Mouse (Mus musculus) 3134 (cell line): ENCODE data around the gene Cdkal1.

ENCODE experiments used
- DNase-seq: peaks from one replicate; pipeline ENCODE4 v3.0.0-alpha.2; 2011; ENCODE audit warnings: low spot score; ENCODE audit not compliant: insufficient read length; ENCODE audit errors: extremely low read depth

Gene Cdkal1

GRCm38 (mm10) chr13:29364901-29365625 lies 490.4 kb downstream of the Cdkal1 start:
- no peak for DNase-seq

GRCm38 (mm10) chr13:29364009-29364408 lies 491.5 kb downstream of the Cdkal1 start:
- DNase-seq, result no peak

GRCm38 (mm10) chr13:29361842-29362241 lies 493.6 kb downstream of the Cdkal1 start:
- DNase-seq, result no peak

- DNase-seq, result no peak
Observed at GRCm38 (mm10) chr13:29360899-29361298, 494.6 kb downstream of the Cdkal1 start.

- no peak for DNase-seq
Observed at GRCm38 (mm10) chr13:29359341-29359740, 496.1 kb downstream of the Cdkal1 start.

- DNase-seq, result no peak
Observed at GRCm38 (mm10) chr13:29357483-29357882, 498.0 kb downstream of the Cdkal1 start.

- DNase-seq, result no peak
Observed at GRCm38 (mm10) chr13:29356158-29356485, 499.4 kb downstream of the Cdkal1 start.

GRCm38 (mm10) chr13:29355484-29356157 lies 499.9 kb downstream of the Cdkal1 start:
- DNase-seq, result no peak

GRCm38 (mm10) chr13:29354943-29355342 lies 500.5 kb downstream of the Cdkal1 start:
- no peak for DNase-seq

- DNase-seq, result no peak
Observed at GRCm38 (mm10) chr13:29353888-29354415, 501.5 kb downstream of the Cdkal1 start.

GRCm38 (mm10) chr13:29351023-29351684 lies 504.3 kb downstream of the Cdkal1 start:
- no peak for DNase-seq

- DNase-seq, result no peak
Observed at GRCm38 (mm10) chr13:29350004-29350403, 505.5 kb downstream of the Cdkal1 start.

- DNase-seq, result no peak
Observed at GRCm38 (mm10) chr13:29349386-29349961, 506.0 kb downstream of the Cdkal1 start.

GRCm38 (mm10) chr13:29348331-29348730 lies 507.1 kb downstream of the Cdkal1 start:
- no peak for DNase-seq

- DNase-seq, result no peak
Observed at GRCm38 (mm10) chr13:29332640-29333412, 522.6 kb downstream of the Cdkal1 start.

- DNase-seq, result no peak
Observed at GRCm38 (mm10) chr13:29325946-29326345, 529.5 kb downstream of the Cdkal1 start.

- DNase-seq, result no peak
Observed at GRCm38 (mm10) chr13:29320421-29320820, 535.1 kb downstream of the Cdkal1 start.

- no peak for DNase-seq
Observed at GRCm38 (mm10) chr13:29317703-29318102, 537.8 kb downstream of the Cdkal1 start.

GRCm38 (mm10) chr13:29316271-29316670 lies 539.2 kb downstream of the Cdkal1 start:
- DNase-seq, result no peak

- no peak for DNase-seq
Observed at GRCm38 (mm10) chr13:29312026-29312425, 543.4 kb downstream of the Cdkal1 start.
